Mouse (Mus musculus): Measurements from ENCODE around the gene Slc25a38.
"Not testable (repeated sequence)": the region's sequence is repeated elsewhere in the genome, so short reads cannot be mapped to it uniquely, and the experiment has no call there.

The Slc25a38 gene

DNA sequence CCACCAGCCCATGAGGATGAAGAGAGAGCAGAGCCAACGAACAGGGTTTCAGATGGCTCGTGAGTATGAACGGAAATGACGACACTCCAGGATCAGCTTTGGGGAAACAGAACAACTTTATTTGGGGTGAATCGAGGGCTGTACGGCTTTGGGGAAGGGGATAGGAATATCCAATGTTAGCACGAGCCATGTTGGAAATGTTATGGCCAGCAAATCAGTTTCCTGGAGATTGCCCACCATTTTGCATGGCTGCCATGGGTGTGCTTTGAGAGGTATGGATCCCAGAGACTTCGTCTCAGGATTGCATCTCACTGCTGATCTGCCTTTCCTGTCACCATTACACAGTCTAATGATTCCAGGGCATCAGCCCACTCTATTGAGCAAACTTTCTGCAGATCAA is 10.9 kb upstream of the Slc25a38 start:
- in situ Hi-C loops (cut with MboI, MseI) = no loop called here

DNA sequence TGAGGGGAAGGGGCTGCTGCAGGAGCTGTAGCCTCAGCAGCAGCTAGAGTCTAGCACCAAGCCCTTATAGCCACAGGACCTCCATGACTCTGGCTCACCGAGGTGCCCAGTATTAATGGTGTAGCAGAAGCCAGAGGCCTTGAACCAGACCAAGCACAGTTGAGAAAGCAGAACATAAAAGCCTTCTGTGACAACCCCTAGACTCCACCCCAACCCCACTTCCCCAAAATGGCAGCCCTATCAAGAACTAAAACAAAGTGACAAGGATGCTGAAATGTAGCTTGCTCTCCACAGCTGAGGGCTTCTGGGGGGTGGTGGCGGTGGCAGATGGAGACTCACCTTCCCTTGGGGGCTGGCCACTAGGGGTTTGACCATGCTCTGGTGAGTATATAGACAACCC is 9.0 kb upstream of the Slc25a38 start:
- in situ Hi-C loops (cut with MboI, MseI) = no loop called here

DNA sequence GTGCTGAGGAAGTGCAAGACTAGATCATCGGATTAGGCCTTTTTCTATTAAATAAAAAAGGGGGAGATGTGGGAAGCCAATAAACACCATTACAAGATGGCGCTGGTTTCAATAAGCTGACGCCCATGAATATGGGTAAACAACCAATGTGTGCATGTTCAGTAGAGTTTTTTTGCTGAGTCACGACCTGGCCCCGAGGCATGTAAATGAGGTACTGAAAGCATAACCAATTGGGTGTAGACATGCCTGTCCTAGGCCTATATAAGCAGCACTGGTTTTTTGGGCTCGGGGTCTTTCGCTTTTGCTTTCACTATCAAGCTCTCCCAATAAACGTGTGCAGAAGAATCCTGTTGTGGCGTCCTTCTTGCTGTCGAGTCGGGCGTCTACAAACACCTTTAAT is 1.2 kb upstream of the Slc25a38 start:
- in situ Hi-C loops (cut with MboI, MseI) = not testable (repeated sequence)

GRCm38 (mm10) chr9:120111156-120111945 is 1.2 kb downstream of the Slc25a38 start:
- in situ Hi-C loops (cut with MboI, MseI) = no loop called here

- in situ Hi-C loops (cut with MboI, MseI) = no loop called here
Observed at GRCm38 (mm10) chr9:120112472-120112871, 2.3 kb downstream of the Slc25a38 start.

GRCm38 (mm10) chr9:120113456-120113855 is 3.3 kb downstream of the Slc25a38 start:
- in situ Hi-C loops (cut with MboI, MseI) = no loop called here

DNA sequence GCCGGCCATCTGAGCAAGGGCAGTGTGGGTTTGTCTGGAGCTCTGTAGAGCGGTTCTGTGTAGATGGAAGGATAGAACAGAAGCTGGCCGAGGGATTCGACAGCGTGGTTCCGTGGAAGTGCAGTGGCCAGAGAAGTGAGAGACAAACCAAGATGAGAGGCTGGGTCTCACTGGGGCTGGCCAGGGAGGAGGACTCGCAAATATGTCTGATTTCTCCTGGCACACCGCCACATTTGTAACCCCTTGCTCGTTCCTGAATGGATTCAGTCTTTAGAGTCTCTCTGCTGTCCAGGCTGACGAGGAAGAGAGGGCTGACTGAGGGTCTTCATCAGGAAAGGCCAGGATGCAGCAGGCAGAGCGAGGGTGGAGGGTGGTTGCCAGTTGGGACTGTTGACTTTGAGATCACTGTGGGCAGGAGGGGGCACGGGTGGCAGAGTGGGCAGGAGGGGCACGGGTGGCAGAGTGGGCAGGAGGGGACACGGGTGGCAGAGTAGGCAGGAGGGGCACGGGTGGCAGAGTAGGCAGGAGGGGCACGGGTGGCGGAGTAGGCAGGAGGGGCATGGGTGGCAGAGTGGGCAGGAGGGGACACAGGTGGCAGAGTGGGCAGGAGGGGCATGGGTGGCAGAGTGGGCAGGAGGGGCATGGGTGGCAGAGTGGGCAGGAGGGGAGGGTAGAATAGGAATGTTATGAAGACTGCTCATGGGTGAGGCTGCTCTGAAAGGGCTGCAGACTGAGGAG is 4.0 kb downstream of the Slc25a38 start:
- in situ Hi-C loops (cut with MboI, MseI) = no loop called here

GRCm38 (mm10) chr9:120114789-120115151 is 4.6 kb downstream of the Slc25a38 start:
- in situ Hi-C loops (cut with MboI, MseI) = no loop called here

- in situ Hi-C loops (cut with MboI, MseI) = no loop called here
Observed at GRCm38 (mm10) chr9:120115580-120115979, 5.4 kb downstream of the Slc25a38 start.

- in situ Hi-C loops (cut with MboI, MseI) = no loop called here
Observed at GRCm38 (mm10) chr9:120116184-120116624, 6.0 kb downstream of the Slc25a38 start.

DNA sequence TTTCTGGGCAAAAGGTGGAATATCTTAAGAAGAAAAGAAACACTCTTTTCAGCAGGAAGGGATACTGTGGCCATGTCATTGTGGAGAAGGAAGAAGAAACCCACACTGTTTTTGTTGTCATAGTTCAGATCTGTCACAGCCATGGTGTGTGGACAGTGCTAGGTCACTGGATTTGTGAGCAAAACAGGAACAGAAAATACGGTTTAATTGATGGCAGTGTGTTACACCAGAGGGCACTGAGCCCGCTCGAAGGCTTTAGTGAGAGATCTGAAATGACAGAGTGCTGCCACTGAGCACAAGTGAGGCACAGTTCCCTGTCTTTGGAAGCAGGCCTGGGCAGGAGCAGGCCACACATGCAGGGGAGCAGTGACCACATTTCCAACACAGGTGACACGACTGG is 8.0 kb downstream of the Slc25a38 start:
- in situ Hi-C loops (cut with MboI, MseI) = no loop called here

- in situ Hi-C loops (cut with MboI, MseI) = no loop called here
Observed at GRCm38 (mm10) chr9:120120503-120120902, 10.3 kb downstream of the Slc25a38 start.

DNA sequence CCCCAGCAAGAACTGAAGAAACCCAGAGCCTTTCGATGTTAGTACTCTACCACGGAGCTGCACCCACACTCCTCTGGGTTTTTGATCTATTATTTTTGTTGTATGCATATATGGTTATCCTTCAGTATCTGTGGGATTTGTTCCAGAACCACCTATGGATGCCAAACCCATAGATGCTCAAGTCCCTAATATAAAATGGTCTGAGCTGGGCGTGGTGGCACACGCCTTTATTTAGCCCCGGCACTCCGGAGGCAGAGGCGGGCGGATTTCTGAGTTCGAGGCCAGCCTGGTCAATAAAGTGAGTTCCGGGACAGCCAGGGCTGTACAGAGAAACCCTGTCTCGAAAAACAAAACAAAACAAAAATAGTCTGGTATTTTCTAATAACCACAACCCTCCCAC is 16.7 kb downstream of the Slc25a38 start:
- in situ Hi-C loops (cut with MboI, MseI) = no loop called here

GRCm38 (mm10) chr9:120127538-120128251 is 17.5 kb downstream of the Slc25a38 start, which contains the start of gene Rpsa:
Gene Rpsa (plus strand): TSS chr9:120127689.
- in situ Hi-C loops (cut with MboI, MseI) = no loop called here

DNA sequence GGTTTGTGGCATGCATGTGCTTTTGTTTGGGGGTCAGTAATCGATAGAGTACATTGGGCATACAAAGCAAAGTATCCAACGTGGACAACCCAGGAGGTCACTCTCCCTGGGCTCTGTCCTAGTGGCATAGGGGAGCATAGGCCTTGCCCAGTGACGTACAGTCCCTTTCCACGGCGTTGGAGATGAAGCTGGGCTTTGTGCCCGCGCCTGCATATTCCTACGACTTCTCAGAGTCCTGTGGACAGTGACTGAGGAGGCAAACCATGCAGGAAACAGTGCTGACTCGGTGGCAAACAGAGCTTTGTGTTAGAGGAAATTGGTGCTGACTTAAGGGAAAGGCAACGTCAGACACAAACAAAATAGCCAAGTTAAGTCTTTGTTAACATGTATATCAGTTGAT is 19.1 kb downstream of the Slc25a38 start:
- in situ Hi-C loops (cut with MboI, MseI) = no loop called here

- in situ Hi-C loops (cut with MboI, MseI) = no loop called here
Observed at GRCm38 (mm10) chr9:120131784-120132288, 21.7 kb downstream of the Slc25a38 start.

DNA sequence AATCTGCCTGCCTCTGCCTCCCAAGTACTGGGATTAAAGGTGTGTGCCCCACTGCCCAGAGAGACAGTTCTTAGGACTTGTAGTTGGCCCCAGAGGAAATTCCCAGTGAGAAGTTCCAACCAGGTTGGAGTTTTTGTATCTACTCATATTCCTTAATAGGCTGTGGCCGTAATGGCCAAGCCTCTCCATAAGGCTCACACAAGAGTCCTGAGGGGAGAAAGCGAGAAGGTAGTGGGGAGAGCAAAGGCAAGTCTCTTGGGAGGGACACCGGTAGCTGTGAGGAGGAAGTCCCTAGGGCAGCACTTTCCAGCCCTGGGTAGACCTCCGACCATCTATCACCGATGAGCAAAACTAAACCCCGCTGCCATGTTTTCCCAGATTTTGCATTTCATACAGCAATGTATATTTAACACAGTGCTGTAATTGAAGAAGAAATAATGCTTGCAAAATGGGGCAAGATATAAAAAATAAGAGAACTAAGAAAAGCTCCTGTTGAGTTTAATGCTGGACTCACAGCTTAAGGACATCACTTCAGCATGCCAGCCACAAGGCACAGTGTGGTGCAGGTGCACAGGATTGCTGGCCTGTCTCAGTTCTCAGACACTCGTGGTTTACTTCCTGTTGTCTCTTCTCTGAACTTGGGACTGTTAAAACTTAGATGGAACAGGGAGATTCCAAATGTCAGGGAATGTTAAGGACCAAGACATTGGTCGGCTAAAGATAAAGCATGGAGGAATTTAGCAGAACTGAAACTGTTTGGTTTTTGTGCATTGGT is 23.0 kb downstream of the Slc25a38 start:
- in situ Hi-C loops (cut with MboI, MseI) = no loop called here

GRCm38 (mm10) chr9:120133755-120134475 is 23.7 kb downstream of the Slc25a38 start:
- in situ Hi-C loops (cut with MboI, MseI) = no loop called here

- in situ Hi-C loops (cut with MboI, MseI) = no loop called here
Observed at GRCm38 (mm10) chr9:120134529-120135160, 24.5 kb downstream of the Slc25a38 start.

GRCm38 (mm10) chr9:120135454-120135853 is 25.3 kb downstream of the Slc25a38 start:
- in situ Hi-C loops (cut with MboI, MseI) = no loop called here
